Mouse (Mus musculus) neural tube, embryonic 12.5 days (tissue): ENCODE data around the gene Slco3a1. TPM values are rescaled to one million over a fixed set of nuclear protein-coding genes. Genes with fewer than 3 reads are reported as not detected.
"Not testable (repeated sequence)": the region's sequence is repeated elsewhere in the genome, so short reads cannot be mapped to it uniquely, and the experiment has no call there.

ENCODE experiments used
- ATAC-seq: fragments of 200-750 bp; cut with Nextera tagmentation; 2 replicates; pipeline ENCODE4 v1.8.0; 2017; ENCODE audit warnings: low read depth, mild to moderate bottlenecking, moderate TSS enrichment, moderate library complexity; ENCODE audit not compliant: low FRiP score
- H3K27ac ChIP-seq: fragments of 300-500 bp; sonication (generic); 2 replicates; pipeline ENCODE4 v1.5.1; 2016
- H3K27me3 ChIP-seq: fragments of 300-500 bp; sonication (generic); replicated peaks from 2 replicates; pipeline ENCODE4 v1.6.1; 2016; ENCODE audit warnings: mild to moderate bottlenecking
- H3K36me3 ChIP-seq: fragments of 300-500 bp; sonication (generic); 2 replicates; pipeline ENCODE4 v1.6.1; 2016; ENCODE audit warnings: mild to moderate bottlenecking
- H3K4me1 ChIP-seq: fragments of 300-500 bp; sonication (generic); 2 replicates; pipeline ENCODE4 v1.6.1; 2016
- H3K4me2 ChIP-seq: fragments of 300-500 bp; sonication (generic); replicated peaks from 2 replicates; pipeline ENCODE4 v1.6.1; 2016; ENCODE audit warnings: mild to moderate bottlenecking
- H3K4me3 ChIP-seq: fragments of 300-500 bp; sonication (generic); 2 replicates; pipeline ENCODE4 v1.5.1; 2016
- H3K9ac ChIP-seq: fragments of 300-500 bp; sonication (generic); 2 replicates; pipeline ENCODE4 v1.6.1; 2016; ENCODE audit warnings: mild to moderate bottlenecking
- H3K9me3 ChIP-seq: fragments of 300-500 bp; sonication (generic); 2 replicates; pipeline ENCODE4 v1.6.1; 2016; ENCODE audit warnings: mild to moderate bottlenecking
- WGBS: fragments of 180-500 bp; shearing (Covaris S2); methylation state at CpG from one replicate; pipeline ENCODE4 v1.1.7; 2016; 5-methylcytosine and 5-hydroxymethylcytosine counted together
- polyA plus RNA-seq: library from polyadenylated mRNA; unstranded; fragments of >200 nt; fragmentation: Nextera tagmentation; extraction: Ambion mirVana; gene quantifications from 2 replicates; pipeline ENCODE4 v1.2.1, GENCODE M21; 2016

Slco3a1 gene
- polyA plus RNA-seq, 1 experiment from 2014 or later: 26.6 TPM

DNA sequence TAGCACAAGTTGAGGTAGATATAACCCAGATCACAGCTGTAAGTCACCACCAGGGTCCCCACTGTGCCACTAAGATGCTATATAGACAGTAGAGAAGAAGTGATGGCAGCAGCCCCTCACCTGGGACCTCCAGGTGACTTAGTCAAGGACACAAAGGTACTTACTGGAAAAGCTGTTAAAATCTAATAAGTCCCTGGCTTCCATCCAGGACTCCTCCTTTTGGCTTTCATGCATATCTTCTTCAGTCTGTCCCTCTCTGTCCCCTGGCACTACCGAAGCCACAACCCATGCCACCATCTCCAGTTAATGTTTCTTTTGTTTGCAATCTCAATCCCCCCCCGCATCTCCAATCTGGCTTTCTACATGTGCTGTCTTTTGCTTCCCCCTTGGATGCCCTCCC is 131.8 kb downstream of the Slco3a1 start:
- Histone ChIP-seq H3K9ac (no peak overlapping the region), H3K4me1 (peaks cover 8% of the 10 kb centered on the region; the same call in 1 of the 2 replicates), H3K27ac (no peak overlapping the region), H3K9me3 (no peaks in the 10 kb centered on the region), H3K36me3 (no peaks in the 10 kb centered on the region), H3K4me2 (no peak overlapping the region), H3K4me3 (no peak overlapping the region), H3K27me3 (no peaks in the 10 kb centered on the region)
- 86% methylated on average over 2 of the region's 2 CpGs for WGBS
- no peak for ATAC-seq

DNA sequence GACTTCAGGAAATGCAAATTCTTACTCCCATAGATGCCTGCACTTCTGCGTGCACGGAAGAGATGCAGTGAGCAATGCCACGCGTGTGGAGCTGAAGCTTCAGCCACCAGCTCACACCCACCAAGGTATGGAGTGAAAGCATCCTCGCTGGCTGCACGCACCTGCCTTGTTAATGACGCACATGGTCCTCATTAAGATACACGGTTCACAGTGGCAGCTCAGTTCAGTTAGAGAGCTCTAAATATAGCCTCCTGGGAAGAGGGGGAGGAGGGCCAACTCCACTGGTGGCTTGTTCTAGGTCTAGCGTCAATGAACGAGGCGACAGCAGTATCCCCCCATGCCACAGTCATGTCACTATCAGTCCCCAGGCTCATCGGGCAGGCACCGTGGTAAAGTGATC is 132.6 kb downstream of the Slco3a1 start:
- H3K9ac ChIP-seq: no peak overlapping the region
- H3K27me3 ChIP-seq: no peaks in the 10 kb centered on the region
- H3K4me1 ChIP-seq: peaks cover 11% of the 10 kb centered on the region; the same call in 1 of the 2 replicates
- H3K27ac ChIP-seq: no peak overlapping the region
- H3K9me3 ChIP-seq: no peaks in the 10 kb centered on the region
- no peaks in the 10 kb centered on the region for H3K36me3 ChIP-seq
- no peak for ATAC-seq
- 69% methylated on average over 13 of the region's 13 CpGs for WGBS
- no peak overlapping the region for H3K4me2 ChIP-seq
- H3K4me3 ChIP-seq: no peak overlapping the region

DNA sequence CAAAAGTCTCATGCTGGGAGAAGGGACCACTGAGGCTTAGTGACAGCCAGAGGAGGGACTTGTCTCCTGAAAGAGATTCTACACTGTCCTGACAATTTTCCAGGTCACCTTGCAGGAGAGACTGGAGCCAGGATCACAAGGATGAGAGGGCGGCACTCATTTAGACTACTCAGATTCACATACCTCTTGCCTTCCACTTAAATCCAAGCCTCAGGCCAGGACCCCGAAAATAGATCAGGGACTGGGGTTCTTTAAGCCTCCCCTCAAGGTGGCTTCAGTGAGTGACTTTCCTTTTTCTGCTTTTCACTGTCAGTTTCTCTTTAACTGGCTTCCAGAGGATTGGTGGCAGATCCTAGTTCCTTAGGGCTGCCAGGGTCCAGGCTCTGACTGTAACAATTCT is 133.0 kb downstream of the Slco3a1 start:
- Histone ChIP-seq H3K36me3 (no peaks in the 10 kb centered on the region), H3K9me3 (no peaks in the 10 kb centered on the region), H3K9ac (no peak overlapping the region), H3K4me2 (no peak overlapping the region), H3K4me1 (peaks cover 12% of the 10 kb centered on the region; the same call in 1 of the 2 replicates), H3K4me3 (no peak overlapping the region), H3K27me3 (no peaks in the 10 kb centered on the region), H3K27ac (no peak overlapping the region)
- 80% methylated on average over 2 of the region's 2 CpGs for WGBS
- ATAC-seq: no peak

DNA sequence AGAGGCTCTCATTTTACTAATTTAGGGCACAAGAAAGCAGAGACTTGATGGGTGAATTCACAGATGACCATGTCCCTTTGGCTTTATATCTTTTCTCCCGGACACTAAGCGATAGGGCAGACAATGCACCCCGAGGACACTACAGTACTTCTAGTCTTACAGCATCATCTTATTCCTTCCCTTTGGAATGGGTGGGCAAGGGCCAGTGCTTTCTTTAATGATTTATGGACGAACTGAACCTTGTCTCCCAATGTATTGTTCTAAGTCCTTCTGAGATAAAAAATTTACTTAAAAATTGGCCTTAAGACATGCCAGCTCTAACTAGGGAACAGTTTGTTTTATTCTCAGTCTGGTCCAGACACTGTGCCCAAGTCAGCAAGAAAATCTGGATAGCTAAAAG is 134.9 kb downstream of the Slco3a1 start:
- no peak for ATAC-seq
- Histone ChIP-seq H3K9ac (no peak overlapping the region), H3K4me3 (no peak overlapping the region), H3K36me3 (no peaks in the 10 kb centered on the region), H3K27ac (no peak overlapping the region), H3K4me2 (no peak overlapping the region), H3K27me3 (no peaks in the 10 kb centered on the region), H3K9me3 (no peaks in the 10 kb centered on the region), H3K4me1 (peaks cover 12% of the 10 kb centered on the region; the same call in 1 of the 2 replicates)
- WGBS: 81% methylated on average over 4 of the region's 4 CpGs

DNA sequence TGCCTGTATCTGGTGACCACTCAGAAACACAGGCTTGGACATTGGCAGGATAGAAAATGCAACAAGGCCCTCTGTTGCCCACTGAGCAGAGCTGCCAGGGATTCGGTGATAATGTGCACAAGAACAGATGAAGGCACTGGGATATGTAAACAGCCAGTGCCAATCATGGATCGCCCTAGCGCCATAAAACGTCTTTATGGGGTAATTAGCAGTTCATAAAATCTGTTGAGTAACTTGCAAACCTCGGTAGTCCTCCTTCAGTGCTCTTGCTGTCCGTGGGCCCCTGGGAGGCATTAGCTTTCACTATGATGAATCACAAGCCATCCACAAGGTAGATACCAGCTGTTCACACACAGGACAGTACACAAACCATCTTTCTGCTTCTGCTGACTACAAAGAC is 137.6 kb downstream of the Slco3a1 start:
- no peaks in the 10 kb centered on the region for H3K9me3 ChIP-seq
- WGBS: 13% methylated on average over 6 of the region's 6 CpGs
- H3K36me3 ChIP-seq: no peaks in the 10 kb centered on the region
- ATAC-seq: no peak
- no peak overlapping the region for H3K4me2 ChIP-seq
- peaks cover 3% of the 10 kb centered on the region; the same call in 1 of the 2 replicates for H3K4me1 ChIP-seq
- no peak overlapping the region for H3K9ac ChIP-seq
- H3K27ac ChIP-seq: no peak overlapping the region
- no peak overlapping the region for H3K4me3 ChIP-seq
- no peaks in the 10 kb centered on the region for H3K27me3 ChIP-seq

DNA sequence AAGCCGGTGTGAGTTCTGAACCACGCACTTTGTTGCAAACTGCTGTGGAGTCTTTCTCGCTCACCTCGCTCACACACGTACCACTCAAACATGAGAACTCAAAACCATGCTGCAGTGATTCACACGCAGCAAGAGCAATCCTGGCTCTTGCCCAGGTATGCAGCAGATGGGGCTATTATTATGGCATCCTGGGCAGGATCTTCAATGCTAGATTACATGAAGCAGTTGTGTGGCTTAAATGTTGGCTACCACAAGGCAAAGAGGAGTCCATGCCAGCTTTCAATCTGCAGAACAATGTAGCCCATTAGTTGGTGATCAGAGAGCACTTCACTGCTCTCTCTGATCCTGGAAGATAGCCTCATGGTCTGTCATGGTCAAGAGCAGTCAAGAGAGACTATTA is 139.3 kb downstream of the Slco3a1 start:
- no peak overlapping the region for H3K4me2 ChIP-seq
- no peaks in the 10 kb centered on the region for H3K36me3 ChIP-seq
- H3K9me3 ChIP-seq: no peaks in the 10 kb centered on the region
- WGBS: 97% methylated on average over 6 of the region's 6 CpGs
- H3K27me3 ChIP-seq: no peaks in the 10 kb centered on the region
- H3K4me1 ChIP-seq: peaks cover 6% of the 10 kb centered on the region; the same call in 1 of the 2 replicates
- H3K27ac ChIP-seq: no peak overlapping the region
- no peak overlapping the region for H3K4me3 ChIP-seq
- ATAC-seq: no peak
- no peak overlapping the region for H3K9ac ChIP-seq

DNA sequence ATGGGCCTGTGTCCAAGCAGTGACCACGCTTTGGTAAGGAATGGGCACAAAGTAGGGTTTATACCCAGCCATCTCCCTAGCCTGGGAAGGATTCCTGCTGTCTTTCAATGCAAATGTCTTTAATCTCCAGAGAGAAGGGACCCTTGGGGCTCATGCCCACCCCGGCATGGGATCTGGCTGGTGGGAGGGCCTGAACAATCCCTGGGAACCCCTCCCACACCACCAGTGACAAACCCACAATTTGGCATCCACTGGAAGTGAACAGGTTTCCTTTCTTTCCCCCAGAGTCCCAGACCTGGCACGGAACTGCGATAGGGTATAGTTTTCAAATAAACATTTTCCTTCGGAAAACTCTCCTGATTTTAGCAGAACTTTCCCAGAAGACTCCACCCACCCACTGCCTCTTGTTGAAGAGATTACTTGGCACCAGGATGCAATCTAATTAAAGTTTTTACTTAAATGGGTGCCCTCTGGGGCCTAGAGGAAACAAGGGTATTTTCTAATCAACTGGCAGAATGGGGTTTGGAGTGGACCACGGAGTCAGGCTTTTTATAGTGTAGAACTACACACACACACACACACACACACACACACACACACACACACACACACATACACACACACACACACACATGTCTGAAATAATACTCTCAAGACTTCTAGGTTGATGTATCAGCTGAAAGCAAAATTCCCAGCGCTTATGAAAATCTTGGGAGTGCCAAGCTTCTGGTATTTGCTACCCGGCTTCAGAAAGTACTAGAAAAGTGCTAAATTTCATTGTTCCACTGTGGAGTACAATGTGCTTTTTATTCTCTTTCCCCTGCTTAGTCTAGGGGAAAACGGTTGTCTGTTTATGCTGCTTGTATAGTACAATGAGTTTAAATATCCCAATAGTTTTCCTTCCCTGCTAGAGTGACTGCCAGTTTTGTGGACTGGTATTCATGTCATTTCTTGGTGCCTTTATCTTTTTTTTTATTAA is 140.6 kb downstream of the Slco3a1 start:
- H3K4me2 ChIP-seq: no peak overlapping the region
- no peak overlapping the region for H3K9ac ChIP-seq
- H3K4me3 ChIP-seq: no peak overlapping the region
- peaks cover 6% of the 10 kb centered on the region; the same call in 1 of the 2 replicates for H3K4me1 ChIP-seq
- no peaks in the 10 kb centered on the region for H3K36me3 ChIP-seq
- ATAC-seq: no peak
- H3K9me3 ChIP-seq: no peaks in the 10 kb centered on the region
- H3K27me3 ChIP-seq: no peaks in the 10 kb centered on the region
- H3K27ac ChIP-seq: no peak overlapping the region
- WGBS: 81% methylated on average over 9 of the region's 9 CpGs

DNA sequence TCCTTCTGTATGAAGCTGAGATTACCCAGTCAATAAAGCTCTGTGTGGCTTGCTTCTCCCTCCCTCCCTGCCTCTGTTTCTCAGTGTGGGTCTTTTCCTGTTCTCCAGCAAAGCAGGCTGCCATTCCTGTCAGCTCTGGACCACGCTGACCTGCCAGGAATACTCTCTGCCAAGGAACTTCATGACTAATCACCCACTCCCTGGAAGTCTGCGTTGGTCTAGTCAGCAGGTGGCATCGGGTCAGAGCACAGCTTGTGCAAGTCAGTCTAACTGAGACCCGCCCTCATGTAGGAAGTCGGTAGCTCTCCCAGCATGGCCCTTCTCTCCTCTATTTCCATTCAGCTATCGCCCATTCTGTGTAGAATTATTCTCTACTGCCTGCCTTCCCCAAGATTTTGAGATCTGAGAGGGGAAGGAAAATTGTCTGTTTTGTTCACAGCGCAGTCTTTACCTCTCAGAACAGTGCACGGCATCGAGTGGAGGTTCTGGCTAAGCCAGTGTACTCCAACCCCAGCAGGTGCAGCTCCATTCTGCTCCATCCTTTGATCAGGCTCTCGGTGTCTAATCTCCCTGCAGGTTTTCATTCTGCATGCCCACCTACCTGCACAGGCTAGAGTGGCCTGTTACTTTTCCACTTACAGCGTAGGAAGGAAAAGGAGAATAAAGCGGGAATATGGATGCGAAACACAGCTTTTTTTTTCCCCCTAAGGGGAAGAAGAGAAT is 145.8 kb downstream of the Slco3a1 start:
- H3K9ac ChIP-seq: no peak overlapping the region
- ATAC-seq: no peak
- H3K27me3 ChIP-seq: no peaks in the 10 kb centered on the region
- H3K27ac ChIP-seq: no peak overlapping the region
- 0 out of 2 replicates have a peak, but pooled peaks cover 3% of the 10 kb centered on the region for H3K4me1 ChIP-seq
- WGBS: 62% methylated on average over 13 of the region's 13 CpGs
- no peaks in the 10 kb centered on the region for H3K9me3 ChIP-seq
- H3K36me3 ChIP-seq: no peaks in the 10 kb centered on the region
- H3K4me2 ChIP-seq: no peak overlapping the region
- H3K4me3 ChIP-seq: no peak overlapping the region

DNA sequence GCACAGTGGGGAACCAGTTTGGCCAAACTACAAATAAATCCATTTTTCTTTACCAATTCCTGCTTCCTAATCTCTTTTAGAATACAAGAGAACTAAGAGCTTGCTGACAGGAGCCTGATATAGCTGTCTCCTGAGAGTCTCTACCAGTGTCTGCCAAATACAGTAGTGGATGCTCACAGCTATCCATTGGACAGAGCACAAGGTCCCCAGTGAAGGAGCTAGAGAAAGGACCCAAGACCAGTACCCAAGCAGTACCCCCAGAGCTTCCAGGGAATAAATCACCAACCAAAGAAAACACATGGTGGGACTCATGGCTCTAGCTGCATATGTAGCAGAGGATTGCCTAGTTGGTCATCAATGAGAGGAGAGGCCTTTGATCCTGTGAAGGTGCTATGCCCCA is 146.7 kb downstream of the Slco3a1 start:
- not testable (repeated sequence) for H3K4me1 ChIP-seq, ATAC-seq, H3K36me3 ChIP-seq, H3K27ac ChIP-seq, H3K27me3 ChIP-seq, H3K9ac ChIP-seq, H3K9me3 ChIP-seq, H3K4me3 ChIP-seq, H3K4me2 ChIP-seq

DNA sequence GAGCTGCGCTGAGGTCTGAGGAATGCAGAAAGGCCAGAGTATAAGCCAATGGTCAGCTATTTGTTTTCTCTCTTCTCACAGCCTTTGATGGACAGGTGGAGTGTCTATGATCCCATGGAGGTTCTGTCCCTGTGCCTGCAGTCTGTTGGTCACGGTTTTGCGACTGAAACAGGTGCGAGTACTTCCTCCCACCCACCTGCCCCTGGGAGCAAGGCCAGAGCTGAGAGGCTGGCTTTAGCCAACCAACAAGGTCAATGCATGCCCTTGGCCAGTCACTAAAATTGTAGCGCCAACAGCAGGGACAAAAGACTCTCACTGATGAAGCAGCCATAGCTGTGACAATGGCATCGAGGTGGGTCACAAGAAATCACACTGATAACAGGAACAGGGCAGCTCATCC is 154.9 kb downstream of the Slco3a1 start:
- H3K4me1 ChIP-seq: peaks cover 5% of the 10 kb centered on the region; the same call in 1 of the 2 replicates
- no peaks in the 10 kb centered on the region for H3K9me3 ChIP-seq
- WGBS: 93% methylated on average over 6 of the region's 6 CpGs
- no peak for ATAC-seq
- no peak overlapping the region for H3K4me2 ChIP-seq
- no peaks in the 10 kb centered on the region for H3K36me3 ChIP-seq
- H3K27me3 ChIP-seq: no peaks in the 10 kb centered on the region
- no peak overlapping the region for H3K27ac ChIP-seq
- H3K4me3 ChIP-seq: no peak overlapping the region
- H3K9ac ChIP-seq: no peak overlapping the region

DNA sequence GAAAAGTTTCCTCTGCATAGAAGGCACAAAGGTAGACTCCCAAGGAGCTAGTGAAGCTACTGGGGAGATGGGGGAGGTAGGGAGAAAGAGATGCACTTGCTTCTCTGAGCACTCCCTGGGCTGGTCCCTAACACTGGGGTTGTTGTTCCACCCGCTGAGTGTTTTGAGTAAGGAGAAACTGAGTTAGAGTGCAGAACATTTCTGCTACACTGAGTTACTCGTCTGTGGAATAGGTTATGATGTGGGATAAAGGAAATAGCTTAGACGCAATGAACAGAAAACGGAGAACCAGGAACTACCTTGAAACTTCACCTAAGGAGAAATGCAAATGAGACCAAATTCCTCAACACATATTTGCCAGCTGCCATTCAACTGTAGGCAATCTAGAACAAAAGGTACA is 155.4 kb downstream of the Slco3a1 start:
- H3K9me3 ChIP-seq: no peaks in the 10 kb centered on the region
- 93% methylated on average over 4 of the region's 4 CpGs for whole genome bisulfite sequencing

DNA sequence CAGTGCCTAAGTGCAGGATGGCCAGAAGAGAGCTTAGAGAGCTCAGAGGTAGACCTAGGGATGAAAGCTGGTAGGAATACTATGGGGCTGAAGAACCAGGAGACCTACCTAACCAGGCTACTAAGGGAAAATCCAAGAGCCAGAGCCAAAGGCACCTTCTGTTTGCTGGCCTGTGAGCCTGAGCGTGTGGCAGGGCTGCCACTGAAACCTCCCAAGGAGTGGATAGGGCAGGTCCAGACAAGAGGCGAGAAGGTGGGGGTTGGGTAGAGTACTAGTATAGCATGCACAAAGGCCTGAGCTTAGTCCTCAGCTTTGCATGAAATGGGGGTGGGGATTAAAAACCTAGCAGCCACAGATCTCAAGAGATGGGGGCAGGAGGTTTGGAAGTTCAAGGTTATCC is 156.3 kb downstream of the Slco3a1 start:
- no peak for ATAC-seq
- no peak overlapping the region for H3K4me2 ChIP-seq
- no peaks in the 10 kb centered on the region for H3K27me3 ChIP-seq
- no peak overlapping the region for H3K27ac ChIP-seq
- H3K9ac ChIP-seq: no peak overlapping the region
- no peaks in the 10 kb centered on the region for H3K9me3 ChIP-seq
- no peaks in the 10 kb centered on the region for H3K36me3 ChIP-seq
- WGBS: 78% methylated on average over 2 of the region's 2 CpGs
- peaks cover 9% of the 10 kb centered on the region; the same call in 1 of the 2 replicates for H3K4me1 ChIP-seq
- no peak overlapping the region for H3K4me3 ChIP-seq

More for the DNA sequence above, 155.4 kb downstream of the Slco3a1 start:
- Histone ChIP-seq H3K27me3 (no peaks in the 10 kb centered on the region), H3K4me3 (no peak overlapping the region), H3K9ac (no peak overlapping the region), H3K27ac (no peak overlapping the region), H3K36me3 (no peaks in the 10 kb centered on the region), H3K4me2 (no peak overlapping the region), H3K4me1 (peaks cover 5% of the 10 kb centered on the region; the same call in 1 of the 2 replicates)
- ATAC-seq: no peak
